ENCODE assay signal across 24 mouse cellular contexts in genomic region chr15:79794173-79794572, GRCm38 (mm10). TPM values are rescaled to one million over a fixed set of nuclear protein-coding genes. Genes with fewer than 3 reads are reported as not detected.
DNase-seq lines count a peak whose midpoint lies in the region; ATAC-seq and TF ChIP-seq lines count a peak whose summit lies in the region.
"Had no signal": no experiment of that assay in that cellular context is flagged by ENCODE, and none has a peak within 500 bp of the region (broad histone marks: within the 10 kb centered on the region; RNA-seq: fewer than 3 reads in every experiment).

No protein-coding gene starts in this region.

- H3K9ac ChIP-seq in hindbrain, embryonic 16.5 days (ENCODE audit: low read depth, low read length) = 0 out of 2 replicates have a peak overlapping the region, but pooled peaks have one; percentile 11
- H3K9ac ChIP-seq in hindbrain, postnatal 0 days (replicated peaks; ENCODE audit: low read length) = no peak overlapping the region
- H3K9ac ChIP-seq: embryonic facial prominence, embryonic 15.5 days; heart, embryonic 15.5 days; hindbrain, embryonic 12.5 days; liver, embryonic 12.5 days; neural tube, embryonic 15.5 days had no signal

- H3K9me3 ChIP-seq in hindbrain, embryonic 16.5 days (ENCODE audit: control insufficient read depth, low read length) = no peaks in the 10 kb centered on the region
- no peaks in the 10 kb centered on the region for H3K9me3 ChIP-seq in hindbrain, postnatal 0 days (ENCODE audit: low read length)
- no peaks in the 10 kb centered on the region for H3K9me3 ChIP-seq in limb, embryonic 10.5 days (replicated peaks)
- H3K9me3 ChIP-seq in heart, embryonic 10.5 days = no peaks in the 10 kb centered on the region
- H3K9me3 ChIP-seq: embryonic facial prominence, embryonic 15.5 days; forebrain, embryonic 10.5 days; G1E; heart, embryonic 15.5 days; hindbrain, embryonic 12.5 days; liver, embryonic 12.5 days; neural tube, embryonic 15.5 days had no signal

- H3K4me3 ChIP-seq in hindbrain, embryonic 16.5 days (ENCODE audit: low read length) = no peak overlapping the region
- no peak overlapping the region for H3K4me3 ChIP-seq in hindbrain, postnatal 0 days (ENCODE audit: low read length)
- H3K4me3 ChIP-seq in limb, embryonic 10.5 days = no peak overlapping the region
- no peak overlapping the region for H3K4me3 ChIP-seq in heart, embryonic 10.5 days
- H3K4me3 ChIP-seq: embryonic facial prominence, embryonic 15.5 days; forebrain, embryonic 10.5 days; heart, embryonic 15.5 days; hindbrain, embryonic 12.5 days; liver, embryonic 12.5 days; neural tube, embryonic 15.5 days had no signal

- no peak overlapping the region for H3K27ac ChIP-seq in hindbrain, embryonic 16.5 days (ENCODE audit: low read depth, low read length)
- H3K27ac ChIP-seq in hindbrain, postnatal 0 days = no peak overlapping the region
- no peak overlapping the region for H3K27ac ChIP-seq in limb, embryonic 10.5 days
- no peak overlapping the region for H3K27ac ChIP-seq in heart, embryonic 10.5 days
- H3K27ac ChIP-seq: embryonic facial prominence, embryonic 15.5 days; forebrain, embryonic 10.5 days; heart, embryonic 15.5 days; hindbrain, embryonic 12.5 days; liver, embryonic 12.5 days; neural tube, embryonic 15.5 days had no signal

- no peak overlapping the region for H3K4me2 ChIP-seq in hindbrain, embryonic 16.5 days (ENCODE audit: low read length)
- no peak overlapping the region for H3K4me2 ChIP-seq in hindbrain, postnatal 0 days (ENCODE audit: low read depth, low read length)
- H3K4me2 ChIP-seq: embryonic facial prominence, embryonic 15.5 days; heart, embryonic 15.5 days; hindbrain, embryonic 12.5 days; liver, embryonic 12.5 days; neural tube, embryonic 15.5 days had no signal

- DNase-seq in adrenal gland, postnatal 14 days = peak; percentile 30
- DNase-seq in adrenal gland, postnatal 25 days = no peak
- no peak for DNase-seq in hindbrain, postnatal 0 days (ENCODE audit: low spot score)
- DNase-seq in lung, postnatal 10 days = peak; percentile 18
- no peak for DNase-seq in lung, postnatal 25 days (ENCODE audit: low spot score)
- peak; percentile 56 for DNase-seq in limb, embryonic 10.5 days (ENCODE audit: low spot score)
- no peak for DNase-seq in heart, embryonic 10.5 days (ENCODE audit: low spot score)
- DNase-seq: cerebellum, adult 8-10 months; heart, adult 18-20 months; kidney, postnatal 36 days; right cerebral cortex, postnatal 4 days had no signal

- no peaks in the 10 kb centered on the region for H3K27me3 ChIP-seq in hindbrain, embryonic 16.5 days (replicated peaks; ENCODE audit: control insufficient read depth, insufficient read depth, low read length)
- H3K27me3 ChIP-seq in hindbrain, postnatal 0 days (ENCODE audit: insufficient read depth, low read length) = no peaks in the 10 kb centered on the region
- peaks cover 52% of the 10 kb centered on the region for H3K27me3 ChIP-seq in limb, embryonic 10.5 days (ENCODE audit: low read depth, poor library complexity, severe bottlenecking)
- peaks cover 88% of the 10 kb centered on the region for H3K27me3 ChIP-seq in heart, embryonic 10.5 days (ENCODE audit: insufficient read depth, poor library complexity, severe bottlenecking)
- H3K27me3 ChIP-seq: embryonic facial prominence, embryonic 15.5 days had no signal

- TF ChIP-seq CTCF in hindbrain, postnatal 0 days (IDR thresholded peaks at IDR 0.05; ENCODE audit: low read depth) = no peak

- 41% methylated on average over 20 of the region's 20 CpGs for WGBS in hindbrain, embryonic 16.5 days
- WGBS in hindbrain, postnatal 0 days = 44% methylated on average over 20 of the region's 20 CpGs
- WGBS in limb, embryonic 10.5 days = 26% methylated on average over 20 of the region's 20 CpGs
- WGBS in heart, embryonic 10.5 days = 17% methylated on average over 20 of the region's 20 CpGs

- H3K4me1 ChIP-seq in hindbrain, embryonic 16.5 days (ENCODE audit: control insufficient read depth, insufficient read depth, low read depth, low read length) = no peaks in the 10 kb centered on the region
- H3K4me1 ChIP-seq in hindbrain, postnatal 0 days (ENCODE audit: insufficient read depth, low read length) = no peaks in the 10 kb centered on the region
- peaks cover 9% of the 10 kb centered on the region; the same call in 1 of the 2 replicates for H3K4me1 ChIP-seq in limb, embryonic 10.5 days
- H3K4me1 ChIP-seq in heart, embryonic 10.5 days = peaks cover 10% of the 10 kb centered on the region; the same call in 1 of the 2 replicates
- H3K4me1 ChIP-seq: embryonic facial prominence, embryonic 15.5 days; heart, embryonic 15.5 days; liver, embryonic 12.5 days; neural tube, embryonic 15.5 days had no signal

- H3K36me3 ChIP-seq in hindbrain, embryonic 16.5 days (ENCODE audit: control insufficient read depth, insufficient read depth, low read length) = peaks cover 3% of the 10 kb centered on the region
- H3K36me3 ChIP-seq in hindbrain, postnatal 0 days (ENCODE audit: insufficient read depth, low read length) = no peaks in the 10 kb centered on the region
- H3K36me3 ChIP-seq in limb, embryonic 10.5 days = no peaks in the 10 kb centered on the region
- H3K36me3 ChIP-seq in heart, embryonic 10.5 days = no peaks in the 10 kb centered on the region
- H3K36me3 ChIP-seq: embryonic facial prominence, embryonic 15.5 days; forebrain, embryonic 10.5 days; G1E; heart, embryonic 15.5 days; hindbrain, embryonic 12.5 days; liver, embryonic 12.5 days had no signal

- ATAC-seq in hindbrain, embryonic 16.5 days = no peak
- ATAC-seq in hindbrain, postnatal 0 days = no peak
- ATAC-seq: CD4-positive, CD25-positive, alpha-beta regulatory T cell, adult 4 months; intestine, postnatal 0 days; liver, embryonic 12.5 days; lung, postnatal 0 days had no signal

RNA-seq across cellular contexts. Expression of gene Nptxr, which starts 10.4 kb away (rescaled TPM):
- 7.0 and 8.4 TPM in 2 replicates for total RNA-seq in adrenal gland, postnatal 14 days (2021)
- 4.6 and 6.8 TPM in 2 replicates for total RNA-seq in adrenal gland, postnatal 25 days (2021)
- polyA plus RNA-seq in hindbrain, embryonic 16.5 days (2015; fragmentation: Nextera tagmentation; extraction: Ambion mirVana) = 44.1 and 58.7 TPM in 2 replicates
- total RNA-seq in hindbrain, postnatal 0 days (2014; rRNA removed) = 226 and 245 TPM in 2 replicates
- 59.9 and 68.5 TPM in 2 replicates for polyA plus RNA-seq in hindbrain, postnatal 0 days (2015; fragmentation: Nextera tagmentation; extraction: Ambion mirVana)
- 0.55 and 0.65 TPM in 2 replicates for polyA plus RNA-seq in limb, embryonic 10.5 days (2016; fragmentation: Nextera tagmentation; extraction: Ambion mirVana)
- polyA plus RNA-seq in heart, embryonic 10.5 days (2016; fragmentation: Nextera tagmentation; extraction: Ambion mirVana) = 1.1 and 1.2 TPM in 2 replicates
- total RNA-seq: monocyte, adult 5-6 weeks had no signal

RNA-seq across cellular contexts. Expression of gene Dnal4, which starts 16.5 kb away (rescaled TPM):
- 16.6 and 20.1 TPM in 2 replicates for total RNA-seq in adrenal gland, postnatal 14 days (2021)
- 17.7 and 23.1 TPM in 2 replicates for total RNA-seq in adrenal gland, postnatal 25 days (2021)
- polyA plus RNA-seq in hindbrain, embryonic 16.5 days (2015; fragmentation: Nextera tagmentation; extraction: Ambion mirVana) = 61.8 and 64.9 TPM in 2 replicates
- total RNA-seq in hindbrain, postnatal 0 days (2014; rRNA removed) = 42.7 and 50.3 TPM in 2 replicates
- polyA plus RNA-seq in hindbrain, postnatal 0 days (2015; fragmentation: Nextera tagmentation; extraction: Ambion mirVana) = 54.0 and 56.7 TPM in 2 replicates
- 62.2 and 70.4 TPM in 2 replicates for polyA plus RNA-seq in limb, embryonic 10.5 days (2016; fragmentation: Nextera tagmentation; extraction: Ambion mirVana)
- polyA plus RNA-seq in heart, embryonic 10.5 days (2016; fragmentation: Nextera tagmentation; extraction: Ambion mirVana) = 37.3 and 48.0 TPM in 2 replicates

RNA-seq across cellular contexts. Expression of gene Npcd, which starts 39.9 kb away (rescaled TPM):
- 0.71 and 0.96 TPM in 2 replicates for total RNA-seq in adrenal gland, postnatal 14 days (2021)
- 1.7 and 2.6 TPM in 2 replicates for total RNA-seq in adrenal gland, postnatal 25 days (2021)
- polyA plus RNA-seq in hindbrain, embryonic 16.5 days (2015; fragmentation: Nextera tagmentation; extraction: Ambion mirVana) = 0.41 and 0.67 TPM in 2 replicates
- 5.4 and 12.6 TPM in 2 replicates for total RNA-seq in hindbrain, postnatal 0 days (2014; rRNA removed)
- 2.4 and 2.7 TPM in 2 replicates for polyA plus RNA-seq in hindbrain, postnatal 0 days (2015; fragmentation: Nextera tagmentation; extraction: Ambion mirVana)
- not detected in 2 replicates for polyA plus RNA-seq in limb, embryonic 10.5 days (2016; fragmentation: Nextera tagmentation; extraction: Ambion mirVana)
- polyA plus RNA-seq in heart, embryonic 10.5 days (2016; fragmentation: Nextera tagmentation; extraction: Ambion mirVana) = not detected in 2 replicates
- total RNA-seq: G1E; monocyte, adult 5-6 weeks had no signal
- polyA plus RNA-seq: CD4-positive, CD25-positive, alpha-beta regulatory T cell, adult 4 months; forebrain, embryonic 10.5 days; G1E; heart, embryonic 15.5 days; intestine, postnatal 0 days; liver, embryonic 12.5 days; lung, postnatal 0 days; testis, adult 2 months had no signal

RNA-seq across cellular contexts. Expression of gene Cbx6, which starts 40.3 kb away (rescaled TPM):
- 60.1 and 64.8 TPM in 2 replicates for total RNA-seq in adrenal gland, postnatal 14 days (2021)
- 55.3 and 73.0 TPM in 2 replicates for total RNA-seq in adrenal gland, postnatal 25 days (2021)
- polyA plus RNA-seq in hindbrain, embryonic 16.5 days (2015; fragmentation: Nextera tagmentation; extraction: Ambion mirVana) = 65.2 and 67.2 TPM in 2 replicates
- 92.4 and 107 TPM in 2 replicates for total RNA-seq in hindbrain, postnatal 0 days (2014; rRNA removed)
- 51.6 and 56.6 TPM in 2 replicates for polyA plus RNA-seq in hindbrain, postnatal 0 days (2015; fragmentation: Nextera tagmentation; extraction: Ambion mirVana)
- 15.5 and 18.2 TPM in 2 replicates for polyA plus RNA-seq in limb, embryonic 10.5 days (2016; fragmentation: Nextera tagmentation; extraction: Ambion mirVana)
- 18.9 and 27.1 TPM in 2 replicates for polyA plus RNA-seq in heart, embryonic 10.5 days (2016; fragmentation: Nextera tagmentation; extraction: Ambion mirVana)

RNA-seq across cellular contexts. Expression of gene Sun2, which starts 51.8 kb away (rescaled TPM):
- total RNA-seq in adrenal gland, postnatal 14 days (2021) = 61.1 and 78.0 TPM in 2 replicates
- 44.0 and 50.9 TPM in 2 replicates for total RNA-seq in adrenal gland, postnatal 25 days (2021)
- polyA plus RNA-seq in hindbrain, embryonic 16.5 days (2015; fragmentation: Nextera tagmentation; extraction: Ambion mirVana) = 4.6 and 4.7 TPM in 2 replicates
- 43.6 and 45.4 TPM in 2 replicates for total RNA-seq in hindbrain, postnatal 0 days (2014; rRNA removed)
- 4.5 and 5.5 TPM in 2 replicates for polyA plus RNA-seq in hindbrain, postnatal 0 days (2015; fragmentation: Nextera tagmentation; extraction: Ambion mirVana)
- 2.8 and 3.8 TPM in 2 replicates for polyA plus RNA-seq in limb, embryonic 10.5 days (2016; fragmentation: Nextera tagmentation; extraction: Ambion mirVana)
- 2.4 and 2.9 TPM in 2 replicates for polyA plus RNA-seq in heart, embryonic 10.5 days (2016; fragmentation: Nextera tagmentation; extraction: Ambion mirVana)

Comparison
In these comparisons a context has a peak if more than half of its experiments do, and no peak if none do; other contexts are left out.
1. DNase-seq: peak in adrenal gland, postnatal 14 days (single experiment), lung, postnatal 10 days (single experiment) and limb, embryonic 10.5 days (single experiment); none in adrenal gland, postnatal 25 days (single experiment), hindbrain, postnatal 0 days (single experiment), lung, postnatal 25 days (single experiment) and heart, embryonic 10.5 days (single experiment).
2. RNA of gene Nptxr, which starts 10.4 kb away (polyA plus RNA-seq): 59.9 to 68.5 TPM in hindbrain, postnatal 0 days and 44.1 to 58.7 TPM in hindbrain, embryonic 16.5 days; 1.1 to 1.2 TPM in heart, embryonic 10.5 days and 0.55 to 0.65 TPM in limb, embryonic 10.5 days; every median in the first group is over 10 times any median in the second.